Mouse (Mus musculus) cerebellum, adult 2 months (tissue): ENCODE data around the gene Hfe.

Experiments
- CTCF ChIP-seq: fragments of 200-500 bp; IDR thresholded peaks from 2 replicates; pipeline ENCODE4 v1.5.1; 2011; ENCODE audit warnings: low read depth, mild to moderate bottlenecking, control low read depth, low read length, moderate library complexity, borderline replicate concordance; ENCODE audit not compliant: insufficient read depth
- POLR2A ChIP-seq: fragments of 200-500 bp; IDR thresholded peaks from 2 replicates; pipeline ENCODE4 v1.6.1; 2011; ENCODE audit warnings: low read length, control low read depth, borderline replicate concordance; ENCODE audit not compliant: insufficient read depth

DNA sequence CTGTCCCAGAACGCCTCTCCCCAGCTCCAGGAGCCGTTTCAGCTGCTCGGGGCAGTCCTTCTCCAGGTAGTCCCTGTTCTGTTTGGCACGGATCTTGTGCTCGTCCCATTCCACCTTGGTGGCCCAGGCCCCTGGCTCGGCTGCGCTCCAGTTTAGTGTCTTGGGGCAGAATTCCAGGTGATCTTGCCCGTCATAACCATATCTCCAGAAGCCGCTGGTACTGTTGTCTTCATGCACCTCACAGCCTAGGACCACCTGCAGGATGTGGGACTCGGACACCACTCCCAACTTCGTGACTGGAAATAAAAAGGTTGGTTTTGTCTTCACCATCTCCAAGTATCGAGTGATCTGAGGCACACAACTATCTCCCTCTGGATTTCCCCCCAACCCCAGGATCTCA is 3.9 kb downstream of the Hfe start:
- no peak for TF ChIP-seq CTCF
- no peak for TF ChIP-seq POLR2A
